In the genomic region with DNA sequence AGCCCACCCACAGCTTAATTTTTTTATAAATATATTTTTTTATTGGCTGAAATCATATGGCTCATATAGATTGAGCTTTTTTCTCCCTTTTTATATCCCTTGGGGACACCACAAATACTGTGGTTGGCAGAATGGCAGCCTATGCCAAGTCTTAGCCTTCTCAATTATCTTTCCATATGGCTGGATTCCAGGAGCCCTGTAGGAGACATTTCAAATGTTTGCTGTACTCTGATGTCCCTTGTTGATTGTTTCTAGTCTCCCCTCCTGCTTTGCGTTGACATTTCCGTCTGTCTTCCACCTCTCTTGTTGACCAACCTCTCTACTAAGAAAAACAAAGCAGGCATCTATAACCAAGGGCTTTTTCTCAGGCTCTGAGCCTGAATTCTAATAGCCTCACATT, we compare ENCODE assay signal across 20 mouse cellular contexts. TPM values are rescaled to one million over a fixed set of nuclear protein-coding genes. Genes with fewer than 3 reads are reported as not detected.
"Had no signal": no experiment of that assay in that cellular context is flagged by ENCODE, and none has a peak within 500 bp of the region (broad histone marks: within the 10 kb centered on the region; RNA-seq: fewer than 3 reads in every experiment).

No protein-coding gene starts in this region.

- H3K9ac ChIP-seq: limb, embryonic 12.5 days; limb, embryonic 15.5 days; liver, embryonic 14.5 days; liver, postnatal 0 days; lung, embryonic 14.5 days; midbrain, embryonic 12.5 days; neural tube, embryonic 12.5 days; neural tube, embryonic 15.5 days; stomach, embryonic 15.5 days had no signal

- H3K4me2 ChIP-seq: limb, embryonic 12.5 days; limb, embryonic 15.5 days; liver, embryonic 11.5 days; lung, embryonic 14.5 days; midbrain, embryonic 12.5 days; neural tube, embryonic 12.5 days; neural tube, embryonic 15.5 days; stomach, embryonic 15.5 days had no signal

- H3K9me3 ChIP-seq: limb, embryonic 12.5 days; limb, embryonic 15.5 days; midbrain, embryonic 12.5 days; neural tube, embryonic 12.5 days; neural tube, embryonic 15.5 days; stomach, embryonic 15.5 days had no signal

- ATAC-seq: liver, postnatal 0 days; lung, postnatal 0 days; midbrain, embryonic 16.5 days had no signal

- DNase-seq: kidney, postnatal 10 days; kidney, postnatal 36 days; left cerebral cortex, postnatal 4 days; liver, postnatal 0 days; lung, embryonic 14.5 days; retina, postnatal 1 day; right cerebral cortex, postnatal 25 days; spleen, adult 18-20 months; thymus, postnatal 25 days had no signal

- H3K36me3 ChIP-seq: limb, embryonic 12.5 days; limb, embryonic 15.5 days; midbrain, embryonic 12.5 days; neural tube, embryonic 12.5 days; neural tube, embryonic 15.5 days; stomach, embryonic 15.5 days had no signal

- H3K4me1 ChIP-seq: limb, embryonic 12.5 days; limb, embryonic 15.5 days; midbrain, embryonic 12.5 days; neural tube, embryonic 12.5 days; neural tube, embryonic 15.5 days; stomach, embryonic 15.5 days had no signal

- H3K27ac ChIP-seq: limb, embryonic 12.5 days; limb, embryonic 15.5 days; liver, embryonic 14.5 days; macrophage; midbrain, embryonic 12.5 days; neural tube, embryonic 12.5 days; neural tube, embryonic 15.5 days; stomach, embryonic 15.5 days had no signal

- H3K27me3 ChIP-seq: limb, embryonic 12.5 days; limb, embryonic 15.5 days; midbrain, embryonic 12.5 days; neural tube, embryonic 12.5 days; neural tube, embryonic 15.5 days; stomach, embryonic 15.5 days had no signal

- H3K4me3 ChIP-seq: limb, embryonic 12.5 days; limb, embryonic 15.5 days; midbrain, embryonic 12.5 days; neural tube, embryonic 12.5 days; neural tube, embryonic 15.5 days; stomach, embryonic 15.5 days had no signal

RNA-seq across cellular contexts. Expression of a gene that starts 19.1 kb away (rescaled TPM):
- polyA plus RNA-seq: macrophage had no signal
